Mouse (Mus musculus) kidney, postnatal 10 days (tissue): ENCODE measurements around the gene Polr3c.
"Not testable (repeated sequence)": the region's sequence is repeated elsewhere in the genome, so short reads cannot be mapped to it uniquely, and the experiment has no call there.

ENCODE experiments used
- DNase-seq: peaks from one replicate; pipeline ENCODE4 v3.0.0; 2021; ENCODE audit warnings: mixed read lengths

Gene Polr3c

GRCm38 (mm10) chr3:96674442-96674841 is 53.0 kb downstream of the Polr3c start:
- peak; percentile 50 for DNase-seq

- no peak for DNase-seq
Observed at GRCm38 (mm10) chr3:96673514-96673913, 53.9 kb downstream of the Polr3c start.

- no peak for DNase-seq
Observed at GRCm38 (mm10) chr3:96671519-96671918, 55.9 kb downstream of the Polr3c start.

DNA sequence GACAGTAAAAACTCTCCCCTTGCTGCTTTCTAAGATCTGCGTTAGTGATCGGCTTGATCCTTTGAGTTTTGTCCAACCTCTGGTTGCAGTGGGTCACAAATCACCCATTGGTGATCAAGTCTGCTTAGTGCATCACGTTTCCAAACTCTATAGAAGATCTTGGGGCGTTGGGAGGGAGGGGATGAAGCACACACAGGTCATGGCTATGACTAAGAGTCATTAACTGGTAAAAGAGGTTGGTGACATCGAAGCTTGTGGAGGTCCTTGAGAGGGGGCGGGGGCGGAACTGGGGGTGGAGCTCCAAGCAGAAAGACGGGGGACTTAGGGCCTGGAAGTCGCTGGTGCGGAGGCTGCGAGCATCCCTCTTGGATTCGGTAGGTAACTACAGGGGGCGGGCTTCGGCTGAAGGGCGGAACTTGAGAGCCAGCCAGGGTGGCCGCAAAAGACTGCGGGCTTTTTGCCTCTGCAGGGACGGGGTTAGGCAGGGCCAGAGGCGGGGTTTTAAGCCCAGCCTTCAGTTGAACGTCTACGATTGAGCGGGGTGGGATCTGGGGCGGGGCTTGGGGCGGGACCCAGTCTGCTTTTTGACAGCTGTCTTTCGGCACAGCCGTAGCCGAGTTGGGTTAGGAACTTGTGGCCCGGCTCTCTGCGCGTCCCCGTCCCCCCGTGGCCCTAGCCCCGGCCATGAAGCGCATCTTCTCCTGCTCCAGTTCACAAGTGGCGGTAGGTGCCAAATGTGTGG is 57.5 kb downstream of the Polr3c start, which contains the start of gene Ankrd35:
Gene Ankrd35 (plus strand): TSS at position 405 of the 742 bp plus-strand sequence.
- DNase-seq: peak; percentile 88

DNA sequence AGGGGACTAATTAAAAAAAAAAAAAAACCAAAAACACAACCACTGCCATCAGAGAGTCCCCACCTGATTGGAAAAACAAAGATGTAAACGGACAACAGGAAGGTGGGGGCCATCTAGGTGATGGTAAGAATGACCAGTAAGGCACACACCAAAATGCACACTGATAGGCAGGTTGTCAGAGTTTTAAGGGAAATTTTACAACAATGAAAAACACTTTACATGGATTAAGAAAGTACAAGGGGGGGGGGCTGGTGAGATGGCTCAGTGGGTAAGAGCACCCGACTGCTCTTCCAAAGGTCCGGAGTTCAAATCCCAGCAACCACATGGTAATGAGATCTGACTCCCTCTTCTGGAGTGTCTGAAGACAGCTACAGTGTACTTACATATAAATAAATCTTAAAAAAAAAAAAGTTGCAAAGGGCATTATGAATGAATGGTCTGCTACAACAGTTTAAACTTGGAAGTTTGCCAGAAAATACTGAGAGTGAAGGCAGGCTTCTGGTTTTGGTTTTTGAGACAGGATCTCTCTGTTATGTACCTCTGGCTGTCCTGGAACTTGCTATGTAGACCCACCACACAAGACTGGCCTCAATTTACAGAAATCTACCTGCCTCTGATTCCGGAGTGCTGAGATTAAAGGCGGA is 58.9 kb downstream of the Polr3c start:
- DNase-seq: no peak

DNA sequence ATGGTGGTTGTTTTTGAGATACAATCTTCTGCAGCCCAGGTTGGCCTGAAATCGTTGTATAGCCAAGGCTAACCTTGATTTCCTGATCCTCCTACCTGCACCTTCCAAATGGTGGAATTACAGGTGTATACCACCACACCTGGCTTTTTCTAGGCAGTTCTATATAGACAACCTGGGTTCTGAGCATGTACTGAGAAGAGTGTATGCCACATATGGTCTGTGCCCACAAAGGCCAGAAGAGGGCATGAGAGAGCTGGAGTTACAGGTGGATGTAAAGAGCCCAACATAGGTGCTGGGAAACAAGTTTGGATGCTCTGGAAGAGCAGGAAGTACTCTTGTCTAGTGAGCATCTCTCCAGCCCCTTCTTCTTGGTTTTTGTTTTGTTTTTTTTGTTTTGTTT is 60.1 kb downstream of the Polr3c start:
- peak; percentile 40 for DNase-seq

DNA sequence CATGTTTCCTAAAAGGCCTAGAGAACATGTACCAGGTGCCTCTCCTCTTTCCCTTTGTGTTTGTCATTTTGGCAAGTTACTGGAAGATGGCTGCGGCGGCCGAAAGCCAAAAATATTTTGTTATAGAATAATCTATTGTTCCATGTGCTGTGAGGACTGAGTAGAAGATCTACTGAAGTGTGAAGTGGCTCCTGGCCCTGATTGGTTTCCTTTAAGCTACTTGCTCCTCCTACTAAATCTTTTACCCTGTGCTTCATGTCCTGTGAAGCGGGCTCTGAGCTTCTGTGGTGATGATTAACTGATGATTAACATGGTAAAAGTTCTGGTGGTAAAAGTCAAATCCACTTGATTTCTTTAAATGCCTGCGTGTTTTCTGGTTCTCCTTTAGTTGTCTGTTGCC is 60.5 kb downstream of the Polr3c start:
- DNase-seq: no peak

DNA sequence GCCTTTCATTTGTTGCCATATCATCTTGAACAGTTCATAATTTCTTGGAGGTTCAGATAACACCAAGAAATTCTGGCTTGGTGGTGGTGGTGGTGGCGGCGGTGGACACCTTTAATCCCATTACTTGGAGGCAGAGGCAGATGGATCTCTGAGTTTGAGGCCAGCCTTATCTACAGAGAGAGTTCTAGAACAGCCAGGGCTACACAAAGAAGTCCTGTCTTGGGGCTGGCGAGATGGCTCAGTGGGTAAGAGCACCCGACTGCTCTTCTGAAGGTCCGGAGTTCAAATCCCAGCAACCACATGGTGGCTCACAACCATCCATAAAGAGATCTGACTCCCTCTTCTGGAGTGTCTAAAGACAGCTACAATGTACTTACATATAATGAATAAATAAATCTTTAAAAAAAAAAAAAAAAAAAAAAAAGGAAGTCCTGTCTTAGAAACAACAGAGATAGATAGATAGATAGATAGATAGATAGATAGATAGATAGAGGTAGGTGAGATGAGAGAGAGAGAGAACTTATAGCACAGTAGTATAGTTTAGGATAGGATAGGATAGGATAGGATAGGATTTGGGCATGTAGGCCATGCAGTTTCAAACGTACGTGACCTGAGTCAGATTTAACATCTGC is 61.6 kb downstream of the Polr3c start:
- DNase-seq: not testable (repeated sequence)

DNA sequence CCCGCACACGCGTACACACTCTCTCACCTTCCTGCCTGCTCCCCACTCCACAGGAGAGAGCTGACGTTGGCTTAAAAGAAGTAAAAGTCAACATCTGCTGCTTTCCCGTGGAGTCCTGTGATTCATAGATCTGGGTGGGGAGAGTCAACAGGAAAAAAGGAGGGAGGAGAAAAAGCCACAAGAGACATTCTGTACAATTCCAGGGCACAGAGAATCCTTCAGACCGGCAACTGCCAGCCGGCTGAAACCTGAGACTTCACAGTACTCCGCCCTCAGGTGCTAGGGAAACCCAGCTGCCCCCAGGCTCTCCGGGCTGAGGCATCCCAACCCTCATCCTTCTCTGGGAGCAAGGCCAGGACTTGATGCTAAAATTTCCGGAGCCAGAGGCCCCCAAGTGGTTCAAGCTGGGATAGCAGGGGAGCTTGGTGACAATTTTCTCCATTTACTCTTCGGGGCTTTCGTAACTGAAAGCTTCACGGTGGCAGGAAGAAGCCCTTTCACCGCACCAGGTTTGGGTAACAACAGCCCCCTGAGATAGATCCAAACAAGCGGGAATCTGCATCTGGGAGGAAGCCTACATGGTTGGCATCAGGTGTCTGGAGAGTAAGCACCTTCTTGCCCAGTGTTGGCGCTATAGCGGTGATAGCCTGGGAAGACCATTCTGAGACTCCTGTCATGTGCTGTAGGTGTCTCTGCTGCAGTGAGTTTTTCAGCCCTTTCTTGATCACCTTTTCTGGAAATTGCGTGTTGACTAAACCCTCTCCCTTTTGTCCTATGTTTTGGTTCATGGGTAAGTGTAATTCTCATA is 63.8 kb downstream of the Polr3c start:
- peak; percentile 89 for DNase-seq

DNA sequence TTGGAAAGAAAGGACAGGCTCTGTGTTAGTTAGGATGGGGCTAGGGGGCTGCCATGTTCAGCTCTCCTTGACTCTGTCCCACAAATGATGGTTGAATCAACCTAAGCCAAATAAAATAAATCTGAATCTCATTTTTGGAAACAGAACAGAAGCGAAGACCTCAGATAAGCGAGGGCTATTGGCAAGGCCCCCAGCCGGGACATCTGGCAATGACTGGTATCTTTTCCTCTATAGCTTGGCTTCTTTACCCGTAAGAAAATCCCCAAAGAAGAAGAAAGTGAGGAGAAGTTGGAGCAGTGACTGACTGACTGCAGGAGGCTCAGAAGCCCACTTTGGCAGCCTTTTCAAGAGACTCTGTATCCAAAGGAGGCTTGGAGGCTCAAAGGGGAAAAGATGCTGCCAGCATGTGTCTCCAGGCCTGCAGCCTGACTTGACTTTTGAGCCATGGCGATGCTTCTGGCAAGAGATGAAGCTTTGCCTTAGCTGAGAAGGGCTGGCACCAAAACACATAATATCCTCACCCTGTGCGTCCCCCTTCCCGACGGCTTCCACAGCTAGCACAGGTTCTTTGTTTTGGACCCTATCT is 64.6 kb downstream of the Polr3c start:
- no peak for DNase-seq
